Mouse (Mus musculus) heart, embryonic 16.5 days (tissue): ENCODE measurements around the gene Hsp90ab1. TPM values are rescaled to one million over a fixed set of nuclear protein-coding genes. Genes with fewer than 3 reads are reported as not detected.
A peak's percentile ranks its signal among the peaks of the same experiment; 100 is the strongest.

Experiments used
- ATAC-seq: fragments of 200-750 bp; cut with Nextera tagmentation; replicated peaks from 2 replicates; pipeline ENCODE4 v1.8.0; 2017; ENCODE audit warnings: moderate number of reproducible peaks; ENCODE audit not compliant: insufficient read depth, low FRiP score; ENCODE audit errors: extremely low read depth
- H3K27ac ChIP-seq: fragments of 300-500 bp; sonication (generic); 2 replicates; pipeline ENCODE4 v1.5.1; 2014; ENCODE audit warnings: mild to moderate bottlenecking, low read length, control low read depth, moderate library complexity
- H3K27me3 ChIP-seq: fragments of 300-500 bp; sonication (generic); 2 replicates; pipeline ENCODE4 v1.6.1; 2014; ENCODE audit warnings: low read length, mixed read lengths; ENCODE audit not compliant: control insufficient read depth, insufficient read depth
- H3K36me3 ChIP-seq: fragments of 300-500 bp; sonication (generic); 2 replicates; pipeline ENCODE4 v1.6.1; 2014; ENCODE audit not compliant: control insufficient read depth, insufficient read depth
- H3K4me1 ChIP-seq: fragments of 300-500 bp; sonication (generic); 2 replicates; pipeline ENCODE4 v1.6.1; 2014; ENCODE audit warnings: low read length, mixed read lengths; ENCODE audit not compliant: control insufficient read depth, insufficient read depth
- H3K4me2 ChIP-seq: fragments of 300-500 bp; sonication (generic); 2 replicates; pipeline ENCODE4 v1.6.1; 2014; ENCODE audit warnings: low read depth, mild to moderate bottlenecking, control low read depth, low read length
- H3K4me3 ChIP-seq: fragments of 300-500 bp; sonication (generic); 2 replicates; pipeline ENCODE4 v1.5.1; 2014; ENCODE audit warnings: mild to moderate bottlenecking, control low read depth, low read length
- H3K9ac ChIP-seq: fragments of 300-500 bp; sonication (generic); 2 replicates; pipeline ENCODE4 v1.6.1; 2014; ENCODE audit warnings: low read length, control low read depth
- H3K9me3 ChIP-seq: fragments of 300-500 bp; sonication (generic); replicated peaks from 2 replicates; pipeline ENCODE4 v1.6.1; 2016; ENCODE audit warnings: low read length; ENCODE audit not compliant: control insufficient read depth
- WGBS: fragments of 180-500 bp; shearing (Covaris S2); extraction: QIAGEN DNeasy Blood & Tissue Kit; methylation state at CpG from one replicate; pipeline ENCODE4 v1.1.7; 2014; 5-methylcytosine and 5-hydroxymethylcytosine counted together
- polyA plus RNA-seq: library from polyadenylated mRNA; unstranded; fragments of >200 nt; fragmentation: Nextera tagmentation; extraction: Ambion mirVana; gene quantifications from 2 replicates; pipeline ENCODE4 v1.2.1, GENCODE M21; 2015

Gene Hsp90ab1
- polyA plus RNA-seq, 1 experiment from 2014 or later, result 1,191 TPM

GRCm38 (mm10) chr17:45523263-45523662 lies 49.8 kb downstream of the Hsp90ab1 start, which contains the start of gene Tcte1:
Gene Tcte1, plus strand, starts transcription at chr17:45523434.
- peak within 1 kb of the TSS; percentile 56 for H3K9ac ChIP-seq

GRCm38 (mm10) chr17:45520136-45520535 lies 52.9 kb downstream of the Hsp90ab1 start:
- no peak overlapping the region for H3K4me3 ChIP-seq
- no peaks in the 10 kb centered on the region for H3K9me3 ChIP-seq
- no peak overlapping the region for H3K4me2 ChIP-seq
- 0 out of 2 replicates have a peak, but pooled peaks cover 4% of the 10 kb centered on the region for H3K27me3 ChIP-seq
- no peak overlapping the region for H3K9ac ChIP-seq
- peaks cover 4% of the 10 kb centered on the region; the same call in 1 of the 2 replicates for H3K36me3 ChIP-seq
- WGBS, result 84% methylated on average over 11 of the region's 11 CpGs
- no peak for ATAC-seq
- peaks cover 12% of the 10 kb centered on the region for H3K4me1 ChIP-seq
- no peak overlapping the region for H3K27ac ChIP-seq

More at GRCm38 (mm10) chr17:45523263-45523662, 49.8 kb downstream of the Hsp90ab1 start, which contains the start of gene Tcte1:
- H3K27me3 ChIP-seq, result 0 out of 2 replicates have a peak, but pooled peaks cover 4% of the 10 kb centered on the region
- H3K4me2 ChIP-seq, result peak within 1 kb of the TSS; percentile 77
- H3K4me1 ChIP-seq, result peaks cover 11% of the 10 kb centered on the region
- peaks cover 4% of the 10 kb centered on the region; the same call in 1 of the 2 replicates for H3K36me3 ChIP-seq
- no peaks in the 10 kb centered on the region for H3K9me3 ChIP-seq
- ATAC-seq, result peak; percentile 66
- H3K4me3 ChIP-seq, result peak within 1 kb of the TSS; percentile 50
- H3K27ac ChIP-seq, result no peak within 1 kb of the TSS
- WGBS, result under 1% methylated on average over 21 of the region's 21 CpGs

GRCm38 (mm10) chr17:45518766-45519475 lies 54.1 kb downstream of the Hsp90ab1 start:
- Histone ChIP-seq H3K4me3 (no peak overlapping the region), H3K4me2 (no peak overlapping the region), H3K9ac (no peak overlapping the region), H3K27ac (no peak overlapping the region), H3K4me1 (peaks cover 12% of the 10 kb centered on the region), H3K9me3 (no peaks in the 10 kb centered on the region), H3K36me3 (peaks cover 4% of the 10 kb centered on the region; the same call in 1 of the 2 replicates), H3K27me3 (no peaks in the 10 kb centered on the region)
- ATAC-seq, result no peak
- WGBS, result 82% methylated on average over 12 of the region's 12 CpGs

Other genes starting within 250 kb of the Hsp90ab1 start
- 46.2 and 49.5 TPM in 2 replicates for gene Cdc5l, start 139.5 kb downstream of the Hsp90ab1 start, polyA plus RNA-seq
- gene Spats1, start 97.9 kb downstream of the Hsp90ab1 start, polyA plus RNA-seq, result 1.2 and 1.5 TPM in 2 replicates
- gene Aars2, start 66.4 kb downstream of the Hsp90ab1 start, polyA plus RNA-seq, result 25.0 and 25.4 TPM in 2 replicates
- 0.49 and 0.63 TPM in 2 replicates for gene Tcte1, start 49.8 kb downstream of the Hsp90ab1 start, polyA plus RNA-seq
- gene Tmem151b, start 23.6 kb downstream of the Hsp90ab1 start, polyA plus RNA-seq, result 1.2 and 1.9 TPM in 2 replicates
- gene Nfkbie, start 17.6 kb downstream of the Hsp90ab1 start, polyA plus RNA-seq, result 5.3 and 10.9 TPM in 2 replicates
- 89.4 and 89.9 TPM in 2 replicates for gene Slc35b2, start 9.4 kb downstream of the Hsp90ab1 start, polyA plus RNA-seq
- gene Slc29a1, start 26.3 kb upstream of the Hsp90ab1 start, polyA plus RNA-seq, result 110 and 137 TPM in 2 replicates
- gene Mymx, start 28.8 kb upstream of the Hsp90ab1 start, polyA plus RNA-seq, result 0.25 and 0.49 TPM in 2 replicates
- gene Capn11, start 86.1 kb upstream of the Hsp90ab1 start, polyA plus RNA-seq, result 0.34 and 0.84 TPM in 2 replicates
- 137 and 143 TPM in 2 replicates for gene Mrpl14, start 113.1 kb upstream of the Hsp90ab1 start, polyA plus RNA-seq
- gene Tmem63b, start 113.6 kb upstream of the Hsp90ab1 start, polyA plus RNA-seq, result 40.4 and 47.6 TPM in 2 replicates
- 0.54 and 1.4 TPM in 2 replicates for gene 1600014C23Rik, start 160.6 kb upstream of the Hsp90ab1 start, polyA plus RNA-seq